Mouse (Mus musculus) liver, embryonic 12.5 days (tissue): ENCODE results near the gene A730071L15Rik. TPM values are rescaled to one million over a fixed set of nuclear protein-coding genes. Genes with fewer than 3 reads are reported as not detected.
A peak's percentile ranks its signal among the peaks of the same experiment; 100 is the strongest.

ENCODE experiments used
- ATAC-seq: fragments of 200-750 bp; cut with Nextera tagmentation; 2 replicates; pipeline ENCODE4 v1.8.0; 2017; ENCODE audit warnings: moderate number of reproducible peaks, mild to moderate bottlenecking, moderate library complexity
- H3K27ac ChIP-seq: fragments of 300-500 bp; sonication (generic); 2 replicates; pipeline ENCODE4 v1.5.1; 2016; ENCODE audit warnings: mild to moderate bottlenecking
- H3K27me3 ChIP-seq: fragments of 300-500 bp; sonication (generic); replicated peaks from 2 replicates; pipeline ENCODE4 v1.6.1; 2016; ENCODE audit warnings: mild to moderate bottlenecking, moderate library complexity
- H3K36me3 ChIP-seq: fragments of 300-500 bp; sonication (generic); 2 replicates; pipeline ENCODE4 v1.6.1; 2016; ENCODE audit warnings: mild to moderate bottlenecking, moderate library complexity
- H3K4me1 ChIP-seq: fragments of 300-500 bp; sonication (generic); 2 replicates; pipeline ENCODE4 v1.6.1; 2016
- H3K4me2 ChIP-seq: fragments of 300-500 bp; sonication (generic); 2 replicates; pipeline ENCODE4 v1.6.1; 2016; ENCODE audit warnings: mild to moderate bottlenecking, moderate library complexity
- H3K4me3 ChIP-seq: fragments of 300-500 bp; sonication (generic); 2 replicates; pipeline ENCODE4 v1.5.1; 2016; ENCODE audit warnings: mild to moderate bottlenecking, moderate library complexity
- H3K9ac ChIP-seq: fragments of 300-500 bp; sonication (generic); 2 replicates; pipeline ENCODE4 v1.6.1; 2016; ENCODE audit warnings: mild to moderate bottlenecking, moderate library complexity
- H3K9me3 ChIP-seq: fragments of 300-500 bp; sonication (generic); replicated peaks from 2 replicates; pipeline ENCODE4 v1.6.1; 2016; ENCODE audit warnings: mild to moderate bottlenecking, moderate library complexity
- WGBS: fragments of 180-500 bp; shearing (Covaris S2); methylation state at CpG from one replicate; pipeline ENCODE4 v1.1.7; 2016; ENCODE audit not compliant: insufficient replicate concordance; 5-methylcytosine and 5-hydroxymethylcytosine counted together
- polyA plus RNA-seq: library from polyadenylated mRNA; unstranded; fragments of >200 nt; fragmentation: Nextera tagmentation; extraction: Ambion mirVana; gene quantifications from 2 replicates; pipeline ENCODE4 v1.2.1, GENCODE M21; 2016

The A730071L15Rik gene
- polyA plus RNA-seq, 1 experiment from 2014 or later = 0.21 TPM

- no peak for ATAC-seq
- Histone ChIP-seq H3K36me3 (peaks cover 47% of the 10 kb centered on the region), H3K9ac (no peak overlapping the region), H3K4me1 (peaks cover 30% of the 10 kb centered on the region), H3K9me3 (no peaks in the 10 kb centered on the region), H3K4me3 (no peak overlapping the region), H3K27me3 (no peaks in the 10 kb centered on the region), H3K4me2 (no peak overlapping the region), H3K27ac (no peak overlapping the region)
- WGBS = 81% methylated on average over 3 of the region's 3 CpGs
Observed at GRCm38 (mm10) chr11:6187399-6187798, 12.4 kb upstream of the A730071L15Rik start.

GRCm38 (mm10) chr11:6187878-6188277, 12.0 kb upstream of the A730071L15Rik start:
- H3K36me3 ChIP-seq = peaks cover 52% of the 10 kb centered on the region
- WGBS = 15% methylated on average over 2 of the region's 2 CpGs
- no peaks in the 10 kb centered on the region for H3K27me3 ChIP-seq
- no peak overlapping the region for H3K9ac ChIP-seq
- no peak overlapping the region for H3K27ac ChIP-seq
- no peak overlapping the region for H3K4me3 ChIP-seq
- H3K4me1 ChIP-seq = peaks cover 30% of the 10 kb centered on the region
- H3K4me2 ChIP-seq = no peak overlapping the region
- H3K9me3 ChIP-seq = no peaks in the 10 kb centered on the region
- ATAC-seq = no peak

- H3K4me2 ChIP-seq = no peak overlapping the region
- no peak overlapping the region for H3K4me3 ChIP-seq
- no peak overlapping the region for H3K9ac ChIP-seq
- no peak for ATAC-seq
- 70% methylated on average over 8 of the region's 8 CpGs for WGBS
- peaks cover 39% of the 10 kb centered on the region for H3K4me1 ChIP-seq
- H3K27ac ChIP-seq = no peak overlapping the region
- H3K36me3 ChIP-seq = peaks cover 26% of the 10 kb centered on the region
- H3K27me3 ChIP-seq = no peaks in the 10 kb centered on the region
- no peaks in the 10 kb centered on the region for H3K9me3 ChIP-seq
Observed at GRCm38 (mm10) chr11:6196780-6197179, 3.0 kb upstream of the A730071L15Rik start.

- Histone ChIP-seq H3K4me1 (peaks cover 39% of the 10 kb centered on the region), H3K27ac (no peak overlapping the region), H3K4me2 (peak overlapping the region; percentile 97), H3K27me3 (0 out of 2 replicates have a peak, but pooled peaks cover under 1% of the 10 kb centered on the region), H3K4me3 (peak overlapping the region; percentile 93), H3K9me3 (no peaks in the 10 kb centered on the region), H3K36me3 (peaks cover 11% of the 10 kb centered on the region; the same call in 1 of the 2 replicates), H3K9ac (peak overlapping the region; percentile 92)
- ATAC-seq = no peak
- 62% methylated on average over 4 of the region's 4 CpGs for WGBS
Observed at GRCm38 (mm10) chr11:6198449-6198848, 1.4 kb upstream of the A730071L15Rik start.

- peak within 1 kb of the TSS; percentile 80 for H3K27ac ChIP-seq
- 0% methylated on average over 39 of the region's 39 CpGs for WGBS
- H3K4me1 ChIP-seq = peaks cover 33% of the 10 kb centered on the region
- no peaks in the 10 kb centered on the region for H3K9me3 ChIP-seq
- peak; percentile 95 for ATAC-seq
- H3K4me3 ChIP-seq = peak within 1 kb of the TSS; percentile 93
- H3K36me3 ChIP-seq = peaks cover 4% of the 10 kb centered on the region; the same call in 1 of the 2 replicates
- peak within 1 kb of the TSS; percentile 92 for H3K9ac ChIP-seq
- H3K4me2 ChIP-seq = peak within 1 kb of the TSS; percentile 97
- peaks cover 5% of the 10 kb centered on the region for H3K27me3 ChIP-seq
Observed at GRCm38 (mm10) chr11:6200087-6200569, 299 bp downstream of the A730071L15Rik start, which contains the start of gene Nudcd3. Gene Nudcd3, minus strand, starts transcription at chr11:6200415.

- H3K27ac ChIP-seq = no peak overlapping the region
- peaks cover 3% of the 10 kb centered on the region; the same call in 1 of the 2 replicates for H3K36me3 ChIP-seq
- peak overlapping the region; percentile 97 for H3K4me2 ChIP-seq
- H3K4me3 ChIP-seq = peak overlapping the region; percentile 93
- 22% methylated on average over 9 of the region's 9 CpGs for WGBS
- H3K27me3 ChIP-seq = peaks cover 5% of the 10 kb centered on the region
- H3K4me1 ChIP-seq = peaks cover 33% of the 10 kb centered on the region
- ATAC-seq = no peak
- peak overlapping the region; percentile 92 for H3K9ac ChIP-seq
- no peaks in the 10 kb centered on the region for H3K9me3 ChIP-seq
Observed at GRCm38 (mm10) chr11:6200570-6200969, 741 bp downstream of the A730071L15Rik start.

GRCm38 (mm10) chr11:6207090-6207489, 7.3 kb downstream of the A730071L15Rik start:
- Histone ChIP-seq H3K4me1 (no peaks in the 10 kb centered on the region), H3K27me3 (peaks cover 5% of the 10 kb centered on the region), H3K4me2 (no peak overlapping the region), H3K9ac (no peak overlapping the region), H3K4me3 (no peak overlapping the region), H3K27ac (no peak overlapping the region), H3K9me3 (no peaks in the 10 kb centered on the region; the same call in 1 of the 2 replicates), H3K36me3 (no peaks in the 10 kb centered on the region)
- 0 out of 2 replicates have a peak, but pooled peaks have one; percentile 18 for ATAC-seq
- WGBS = 60% methylated on average over 2 of the region's 2 CpGs

GRCm38 (mm10) chr11:6208158-6208557, 8.3 kb downstream of the A730071L15Rik start:
- Histone ChIP-seq H3K4me3 (no peak overlapping the region), H3K9me3 (no peaks in the 10 kb centered on the region; the same call in 1 of the 2 replicates), H3K9ac (no peak overlapping the region), H3K36me3 (no peaks in the 10 kb centered on the region), H3K4me2 (no peak overlapping the region), H3K27me3 (peaks cover 5% of the 10 kb centered on the region), H3K4me1 (no peaks in the 10 kb centered on the region), H3K27ac (no peak overlapping the region)
- WGBS = 68% methylated on average over 1 of the region's 1 CpGs
- no peak for ATAC-seq

GRCm38 (mm10) chr11:6216834-6217233, 17.0 kb downstream of the A730071L15Rik start:
- WGBS = 52% methylated on average over 3 of the region's 3 CpGs
- H3K4me2 ChIP-seq = no peak overlapping the region
- H3K4me1 ChIP-seq = no peaks in the 10 kb centered on the region
- H3K9ac ChIP-seq = no peak overlapping the region
- H3K27ac ChIP-seq = no peak overlapping the region
- no peak for ATAC-seq
- H3K4me3 ChIP-seq = no peak overlapping the region
- H3K9me3 ChIP-seq = no peaks in the 10 kb centered on the region
- no peaks in the 10 kb centered on the region for H3K36me3 ChIP-seq
- H3K27me3 ChIP-seq = no peaks in the 10 kb centered on the region

GRCm38 (mm10) chr11:6218189-6218896, 18.5 kb downstream of the A730071L15Rik start:
- no peak for ATAC-seq
- 58% methylated on average over 11 of the region's 11 CpGs for WGBS

GRCm38 (mm10) chr11:6219967-6220366, 20.1 kb downstream of the A730071L15Rik start:
- no peak for ATAC-seq
- H3K27me3 ChIP-seq = 0 out of 2 replicates have a peak, but pooled peaks cover 2% of the 10 kb centered on the region
- no peaks in the 10 kb centered on the region for H3K9me3 ChIP-seq
- H3K4me2 ChIP-seq = no peak overlapping the region
- H3K9ac ChIP-seq = no peak overlapping the region
- no peak overlapping the region for H3K27ac ChIP-seq
- no peak overlapping the region for H3K4me3 ChIP-seq
- no peaks in the 10 kb centered on the region for H3K4me1 ChIP-seq
- H3K36me3 ChIP-seq = no peaks in the 10 kb centered on the region
- WGBS = 76% methylated on average over 6 of the region's 6 CpGs

More at GRCm38 (mm10) chr11:6218189-6218896, 18.5 kb downstream of the A730071L15Rik start:
- H3K9ac ChIP-seq = no peak overlapping the region
- H3K9me3 ChIP-seq = no peaks in the 10 kb centered on the region
- no peaks in the 10 kb centered on the region for H3K27me3 ChIP-seq
- H3K4me3 ChIP-seq = no peak overlapping the region
- H3K27ac ChIP-seq = no peak overlapping the region
- H3K4me2 ChIP-seq = no peak overlapping the region
- no peaks in the 10 kb centered on the region for H3K4me1 ChIP-seq
- H3K36me3 ChIP-seq = no peaks in the 10 kb centered on the region

- Histone ChIP-seq H3K4me3 (no peak overlapping the region), H3K27me3 (0 out of 2 replicates have a peak, but pooled peaks cover 14% of the 10 kb centered on the region), H3K27ac (no peak overlapping the region), H3K36me3 (no peaks in the 10 kb centered on the region), H3K9ac (no peak overlapping the region), H3K4me1 (no peaks in the 10 kb centered on the region), H3K4me2 (no peak overlapping the region), H3K9me3 (no peaks in the 10 kb centered on the region)
- no peak for ATAC-seq
- 84% methylated on average over 10 of the region's 10 CpGs for WGBS
Observed at GRCm38 (mm10) chr11:6222187-6222586, 22.4 kb downstream of the A730071L15Rik start.
